Mouse (Mus musculus): ENCODE results near the gene Ctdnep1. TPM values are rescaled to one million over a fixed set of nuclear protein-coding genes. Genes with fewer than 3 reads are reported as not detected.

The Ctdnep1 gene
- total and polyA plus RNA-seq, 3 experiments, result 42.9 to 143 (median 66.7) TPM

DNA sequence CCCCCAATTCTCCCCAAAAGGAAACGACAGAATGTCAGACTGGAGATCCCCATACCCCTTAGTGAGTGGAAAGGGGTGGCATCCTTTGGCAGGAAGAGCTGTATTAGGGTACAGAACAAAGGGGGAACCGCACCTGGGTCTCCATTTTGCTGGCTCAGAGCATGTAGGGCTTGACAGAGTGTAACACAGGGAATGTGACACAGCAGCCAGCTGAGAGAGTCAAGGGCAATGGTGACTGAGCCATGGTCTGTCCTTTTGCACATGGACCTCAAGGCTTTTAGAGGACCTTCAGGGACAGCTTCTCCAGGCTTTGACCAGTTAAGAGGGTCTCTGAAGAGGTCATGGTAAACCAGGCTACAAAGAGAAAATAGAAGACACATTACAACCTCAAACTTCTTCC is 6.0 kb upstream of the Ctdnep1 start:
- peaks cover 47 to 75% of the 10 kb centered on the region in 2 experiments for H3K36me3 ChIP-seq (replicated peaks in 1 of 2; ENCODE audit: control insufficient read depth in 1 of 2, insufficient read depth in 1 of 2, low read length in 1 of 2)
- H3K27me3 ChIP-seq (replicated peaks), result no peaks in the 10 kb centered on the region
- H3K4me2 ChIP-seq (ENCODE audit: insufficient read depth, low read depth, poor library complexity, severe bottlenecking), result no peak overlapping the region
- peaks cover 16% of the 10 kb centered on the region for H3K79me2 ChIP-seq (replicated peaks; ENCODE audit: control insufficient read depth, extremely low read depth, insufficient read depth, poor library complexity, severe bottlenecking)
- no peak overlapping the region for H3K4me3 ChIP-seq (replicated peaks in 1 of 3; ENCODE audit: low read depth in 2 of 3, low read length in 2 of 3, poor library complexity in 1 of 3)
- H3K27ac ChIP-seq (ENCODE audit: insufficient read depth, low read depth), result no peak overlapping the region
- no peak overlapping the region for H3K9ac ChIP-seq (ENCODE audit: insufficient read depth, low read depth)
- TF ChIP-seq TBP (conservative IDR thresholded peaks at IDR 0.05; ENCODE audit: low read depth, low read length), result no peak
- TF ChIP-seq ZKSCAN1 (IDR thresholded peaks at IDR 0.05; ENCODE audit: borderline replicate concordance, low read depth, low read length), result no peak
- TF ChIP-seq ZC3H11A (IDR thresholded peaks at IDR 0.05; ENCODE audit: low read depth, low read length), result no peak
- TF ChIP-seq MAX (IDR thresholded peaks at IDR 0.05; ENCODE audit: low read length), result no peak
- TF ChIP-seq GABPA (IDR thresholded peaks at IDR 0.05; ENCODE audit: insufficient replicate concordance, low read depth, low read length), result no peak
- TF ChIP-seq ELF1 (IDR thresholded peaks at IDR 0.05; ENCODE audit: low read depth, low read length), result no peak
- no peak for TF ChIP-seq POLR2AphosphoS2 (IDR thresholded peaks at IDR 0.05; ENCODE audit: low read depth, low read length)
- TF ChIP-seq HCFC1 (IDR thresholded peaks at IDR 0.05; ENCODE audit: low read depth, low read length), result no peak
- no peak for TF ChIP-seq BHLHE40 (IDR thresholded peaks at IDR 0.05; ENCODE audit: low read depth, low read length)
- TF ChIP-seq USF2 (conservative IDR thresholded peaks at IDR 0.05; ENCODE audit: low read depth, low read length), result no peak
- TF ChIP-seq KAT2A (IDR thresholded peaks at IDR 0.05; ENCODE audit: insufficient replicate concordance, low read length), result no peak
- TF ChIP-seq MEF2A (IDR thresholded peaks at IDR 0.05; ENCODE audit: borderline replicate concordance, low read depth, low read length), result no peak
- TF ChIP-seq MAZ (IDR thresholded peaks at IDR 0.05; ENCODE audit: low read depth, low read length), result no peak
- no peak for TF ChIP-seq CHD1 (IDR thresholded peaks at IDR 0.05; ENCODE audit: low read depth, low read length)
- TF ChIP-seq E2F4 (IDR thresholded peaks at IDR 0.05; ENCODE audit: insufficient replicate concordance, low read depth, low read length), result no peak
- no peak for TF ChIP-seq IRF4 (IDR thresholded peaks at IDR 0.05; ENCODE audit: low read depth, low read length)
- no peak for TF ChIP-seq MAFK (IDR thresholded peaks at IDR 0.05; ENCODE audit: insufficient replicate concordance, low read length)
- TF ChIP-seq POLR2A (IDR thresholded peaks at IDR 0.05; ENCODE audit: low read depth, low read length), result no peak
- no peak for TF ChIP-seq CHD2 (IDR thresholded peaks at IDR 0.05; ENCODE audit: low read length)
- peaks cover 12 to 44% of the 10 kb centered on the region in 2 experiments for H3K4me1 ChIP-seq (ENCODE audit: control insufficient read depth in 1 of 2, insufficient read depth in 2 of 2)
- H3K9me3 ChIP-seq (replicated peaks; ENCODE audit: low read length), result peaks cover 2% of the 10 kb centered on the region
- in situ Hi-C loops (cut with MboI; ENCODE audit: low pct_ligation_motif_present, low pct_unique_long_range_greater_than_20kb, low sequenced_read_pairs) (no loop called here), dilution Hi-C loops (cut with MboI; ENCODE audit: extremely low pct_ligation_motif_present, extremely low pct_unique_long_range_greater_than_20kb, low sequenced_read_pairs) (no loop called here)
- DNase-seq (ENCODE audit: extremely low read depth), result no peak

DNA sequence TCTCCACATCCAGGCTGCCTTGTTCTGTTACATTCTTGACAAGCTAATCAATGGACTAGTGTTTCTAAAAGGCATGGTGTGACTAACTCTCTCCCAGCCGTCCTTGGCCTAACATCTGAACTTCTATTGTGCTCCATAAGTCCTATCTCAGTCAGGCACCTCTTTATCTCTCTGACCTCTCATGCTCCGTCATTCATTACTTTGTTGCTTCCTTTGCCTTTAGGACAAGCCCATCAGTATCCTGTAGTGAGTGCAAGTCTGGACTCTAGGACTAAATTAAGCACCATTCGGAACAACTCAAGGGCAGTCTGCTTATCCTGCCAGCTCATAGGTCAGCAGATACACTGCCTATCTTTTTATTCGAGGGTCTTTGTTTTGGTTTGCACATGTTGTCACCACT is 4.7 kb upstream of the Ctdnep1 start:
- Histone ChIP-seq H3K4me1 (ENCODE audit: control insufficient read depth in 1 of 2, insufficient read depth in 2 of 2) (peaks cover 2 to 33% of the 10 kb centered on the region in 2 experiments; a peak in 2 of 4 replicates), H3K4me3 (replicated peaks in 1 of 3; ENCODE audit: low read depth in 2 of 3, low read length in 2 of 3, poor library complexity in 1 of 3) (no peak overlapping the region), H3K79me2 (replicated peaks; ENCODE audit: control insufficient read depth, extremely low read depth, insufficient read depth, poor library complexity, severe bottlenecking) (peaks cover 20% of the 10 kb centered on the region), H3K27ac (ENCODE audit: insufficient read depth, low read depth) (no peak overlapping the region), H3K9me3 (replicated peaks; ENCODE audit: low read length) (peaks cover 2% of the 10 kb centered on the region), H3K4me2 (ENCODE audit: insufficient read depth, low read depth, poor library complexity, severe bottlenecking) (no peak overlapping the region), H3K36me3 (replicated peaks in 1 of 2; ENCODE audit: control insufficient read depth in 1 of 2, insufficient read depth in 1 of 2, low read length in 1 of 2) (peaks cover 47 to 74% of the 10 kb centered on the region in 2 experiments), H3K9ac (ENCODE audit: insufficient read depth, low read depth) (no peak overlapping the region), H3K27me3 (replicated peaks) (no peaks in the 10 kb centered on the region)
- TF ChIP-seq JUN (IDR thresholded peaks at IDR 0.05; ENCODE audit: insufficient read depth, low read depth, low read length) (no peak), NRF1 (IDR thresholded peaks at IDR 0.05; ENCODE audit: low read depth, low read length) (no peak), HCFC1 (IDR thresholded peaks at IDR 0.05; ENCODE audit: low read depth, low read length) (no peak), MAZ (IDR thresholded peaks at IDR 0.05; ENCODE audit: low read depth, low read length) (no peak), CHD1 (IDR thresholded peaks at IDR 0.05; ENCODE audit: low read depth, low read length) (no peak), TBP (conservative IDR thresholded peaks at IDR 0.05; ENCODE audit: low read depth, low read length) (no peak), MEF2A (IDR thresholded peaks at IDR 0.05; ENCODE audit: borderline replicate concordance, low read depth, low read length) (no peak), ELF1 (IDR thresholded peaks at IDR 0.05; ENCODE audit: low read depth, low read length) (no peak), TCF12 (IDR thresholded peaks at IDR 0.05; ENCODE audit: low read depth, low read length) (no peak), ZNF384 (IDR thresholded peaks at IDR 0.05; ENCODE audit: low read depth, low read length) (no peak), POLR2AphosphoS2 (IDR thresholded peaks at IDR 0.05; ENCODE audit: low read depth, low read length) (no peak), NELFE (IDR thresholded peaks at IDR 0.05; ENCODE audit: low read depth, low read length) (no peak)
- in situ Hi-C loops (cut with MboI; ENCODE audit: low pct_ligation_motif_present, low pct_unique_long_range_greater_than_20kb, low sequenced_read_pairs), result no loop called here
- dilution Hi-C loops (cut with MboI; ENCODE audit: extremely low pct_ligation_motif_present, extremely low pct_unique_long_range_greater_than_20kb, low sequenced_read_pairs), result no loop called here
- no peak for DNase-seq (ENCODE audit: extremely low read depth)

Data from CH12.LX (cell line).